Mouse (Mus musculus) stomach, postnatal 0 days (tissue): Measurements from ENCODE around the gene Lmbrd2.

Source experiments
- CTCF ChIP-seq: IDR thresholded peaks from 2 replicates; pipeline ENCODE4 v1.5.1; 2016; ENCODE audit warnings: antibody characterized with exemption, low read depth, mild to moderate bottlenecking, moderate library complexity
- EP300 ChIP-seq: optimal IDR thresholded peaks from 2 replicates; pipeline ENCODE3; 2016; ENCODE audit warnings: antibody characterized with exemption

DNA sequence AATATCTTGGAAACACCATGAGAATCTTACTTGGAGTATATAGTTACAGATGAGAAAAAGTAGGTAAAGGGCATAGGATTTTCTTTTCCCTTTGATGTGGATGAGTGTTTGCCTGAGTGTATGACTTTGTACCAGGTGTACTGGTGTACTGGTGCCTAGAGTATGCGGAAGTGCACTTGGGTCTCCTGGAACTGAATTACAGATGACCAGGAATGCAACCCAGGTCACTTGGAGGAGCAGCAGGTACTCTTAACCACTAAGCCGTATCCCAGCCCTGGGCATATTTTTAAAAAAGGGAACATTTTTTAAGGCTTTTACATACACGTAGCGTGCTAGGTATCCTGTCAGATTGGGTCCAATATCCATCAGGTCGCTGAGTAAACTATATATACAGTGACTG lies 43.6 kb downstream of the Lmbrd2 start:
- TF ChIP-seq CTCF = no peak
- TF ChIP-seq EP300 = no peak
